Mouse (Mus musculus): Measurements from ENCODE around the gene Prkacb.

DNA sequence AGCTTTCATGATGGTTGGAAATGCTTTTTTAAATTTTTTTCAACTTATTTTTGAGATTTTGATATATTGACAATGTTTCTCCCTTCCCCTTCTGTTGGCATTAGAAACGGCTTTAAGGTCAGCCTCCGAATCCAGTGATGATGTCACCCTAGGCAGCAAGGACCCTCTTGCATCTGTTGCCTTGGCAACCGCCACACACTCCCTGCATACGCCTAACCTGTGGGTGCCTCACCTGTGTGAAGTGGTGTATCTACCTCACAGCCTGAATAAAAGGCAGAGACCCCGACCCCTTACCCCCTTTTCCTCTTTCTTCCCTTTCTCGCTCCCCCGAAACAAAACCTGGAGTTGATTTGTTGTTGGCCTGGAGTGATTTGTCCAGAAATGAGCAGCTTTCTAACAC is 100.5 kb downstream of the Prkacb start:
- TF ChIP-seq CTCF (IDR thresholded peaks at IDR 0.05; ENCODE audit: low read depth, low read length) (no peak), POLR2AphosphoS5 (IDR thresholded peaks at IDR 0.05; ENCODE audit: insufficient replicate concordance, low read depth, low read length) (no peak)

Data from G1E (cell line).